Mouse (Mus musculus) G1E (cell line): ENCODE measurements around the gene Lrmda.

Source experiments
- CTCF ChIP-seq: IDR thresholded peaks from 2 replicates; pipeline ENCODE4 v1.5.1; 2012; ENCODE audit warnings: low read depth, low read length, inconsistent platforms, mixed read lengths
- GATA1 ChIP-seq: IDR thresholded peaks from 2 replicates; pipeline ENCODE4 v1.6.1; 2012; ENCODE audit warnings: borderline replicate concordance, low read length, inconsistent platforms, mixed read lengths
- GATA2 ChIP-seq: IDR thresholded peaks from 2 replicates; pipeline ENCODE4 v1.6.1; 2012; ENCODE audit warnings: low read depth, low read length, inconsistent platforms, borderline replicate concordance
- POLR2AphosphoS5 ChIP-seq: IDR thresholded peaks from 2 replicates; pipeline ENCODE4 v1.6.1; 2012; ENCODE audit warnings: low read depth, low read length, inconsistent platforms; ENCODE audit not compliant: insufficient replicate concordance
- TAL1 ChIP-seq: conservative IDR thresholded peaks from 2 replicates; pipeline ENCODE4 v1.6.1; 2012; ENCODE audit warnings: low read depth, low read length, inconsistent platforms, mixed read lengths

DNA sequence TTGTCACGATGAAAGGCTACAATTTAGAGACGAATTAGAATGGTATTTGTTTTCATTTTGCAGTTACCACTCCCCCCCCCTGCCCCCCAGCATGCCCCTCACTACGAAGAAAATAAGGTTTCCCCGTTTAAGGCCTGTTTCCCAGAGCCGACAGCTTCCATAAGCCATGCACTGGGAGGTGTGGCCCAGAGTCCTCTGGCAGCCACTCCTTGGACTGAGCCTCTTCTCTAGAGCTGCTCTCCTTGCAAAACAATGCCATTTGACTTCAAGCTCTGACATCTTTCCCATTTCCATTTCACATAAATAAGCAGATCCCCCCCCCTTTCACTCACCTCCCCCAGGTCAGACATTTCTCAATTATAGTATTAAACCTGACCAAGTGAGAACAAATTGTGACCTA, 654.1 kb downstream of the Lrmda start:
- TF ChIP-seq CTCF (no peak), GATA1 (no peak), POLR2AphosphoS5 (no peak), TAL1 (no peak), GATA2 (no peak)
